Mouse (Mus musculus): ENCODE measurements at regions not wholly inside any gene's neighbourhood (a gene's known extent, or its start where the extent isn't known, plus 50 kb on each side); places are given as distances from the start of the nearest gene placed in this dataset.

GRCm38 (mm10) chr3:128570551-128570950 lies 629.1 kb upstream of the Pitx2 start:
- 96% methylated on average over 3 of the region's 3 CpGs for WGBS
- no peak for DNase-seq (ENCODE audit: extremely low spot score, low spot score)
- Histone ChIP-seq H3K36me3 (replicated peaks) (no peaks in the 10 kb centered on the region), H3K4me1 (no peaks in the 10 kb centered on the region), H3K27me3 (ENCODE audit: poor library complexity, severe bottlenecking) (no peaks in the 10 kb centered on the region), H3K4me3 (no peak overlapping the region), H3K9me3 (no peaks in the 10 kb centered on the region), H3K27ac (no peak overlapping the region)

GRCm38 (mm10) chr3:128565386-128565785 lies 634.3 kb upstream of the Pitx2 start:
- no peak overlapping the region for H3K4me3 ChIP-seq
- no peak overlapping the region for H3K27ac ChIP-seq
- H3K4me1 ChIP-seq = no peaks in the 10 kb centered on the region
- no peaks in the 10 kb centered on the region for H3K9me3 ChIP-seq
- H3K36me3 ChIP-seq (replicated peaks) = no peaks in the 10 kb centered on the region
- 83% methylated on average over 8 of the region's 8 CpGs for WGBS
- no peak for DNase-seq (ENCODE audit: extremely low spot score, low spot score)
- H3K27me3 ChIP-seq (ENCODE audit: poor library complexity, severe bottlenecking) = no peaks in the 10 kb centered on the region

GRCm38 (mm10) chr3:128546416-128547327 lies 650.5 kb upstream of the Fam241a start:
- Histone ChIP-seq H3K9me3 (no peaks in the 10 kb centered on the region), H3K36me3 (replicated peaks) (no peaks in the 10 kb centered on the region), H3K27me3 (ENCODE audit: poor library complexity, severe bottlenecking) (no peaks in the 10 kb centered on the region), H3K27ac (peak overlapping the region; percentile 44; the same call in 1 of the 2 replicates), H3K4me1 (peaks cover 10% of the 10 kb centered on the region), H3K4me3 (no peak overlapping the region)
- 75% methylated on average over 9 of the region's 9 CpGs for WGBS
- DNase-seq (ENCODE audit: extremely low spot score, low spot score) = no peak

GRCm38 (mm10) chr3:128525427-128525826 lies 629.3 kb upstream of the Fam241a start:
- H3K4me1 ChIP-seq = no peaks in the 10 kb centered on the region
- no peak for DNase-seq (ENCODE audit: extremely low spot score, low spot score)
- no peak overlapping the region for H3K27ac ChIP-seq
- H3K27me3 ChIP-seq (ENCODE audit: poor library complexity, severe bottlenecking) = no peaks in the 10 kb centered on the region
- no peaks in the 10 kb centered on the region for H3K36me3 ChIP-seq (replicated peaks)
- H3K4me3 ChIP-seq = no peak overlapping the region
- no peaks in the 10 kb centered on the region for H3K9me3 ChIP-seq
- WGBS = 94% methylated on average over 4 of the region's 4 CpGs

GRCm38 (mm10) chr3:128520671-128521103 lies 624.6 kb upstream of the Fam241a start:
- H3K27ac ChIP-seq = no peak overlapping the region
- WGBS = 82% methylated on average over 7 of the region's 7 CpGs
- H3K27me3 ChIP-seq (ENCODE audit: poor library complexity, severe bottlenecking) = no peaks in the 10 kb centered on the region
- H3K36me3 ChIP-seq (replicated peaks) = no peaks in the 10 kb centered on the region
- peaks cover 5% of the 10 kb centered on the region; the same call in 1 of the 2 replicates for H3K4me1 ChIP-seq
- no peaks in the 10 kb centered on the region for H3K9me3 ChIP-seq
- no peak for DNase-seq (ENCODE audit: extremely low spot score, low spot score)
- H3K4me3 ChIP-seq = no peak overlapping the region

- no peak overlapping the region for H3K27ac ChIP-seq
- no peak for DNase-seq (ENCODE audit: extremely low spot score, low spot score)
- no peaks in the 10 kb centered on the region for H3K27me3 ChIP-seq (ENCODE audit: poor library complexity, severe bottlenecking)
- H3K4me3 ChIP-seq = no peak overlapping the region
- 73% methylated on average over 6 of the region's 6 CpGs for WGBS
- peaks cover 5% of the 10 kb centered on the region; the same call in 1 of the 2 replicates for H3K4me1 ChIP-seq
- H3K36me3 ChIP-seq (replicated peaks) = no peaks in the 10 kb centered on the region
- H3K9me3 ChIP-seq = no peaks in the 10 kb centered on the region
These were observed 623.8 kb upstream of the Fam241a start for GRCm38 (mm10) chr3:128519913-128520316.

GRCm38 (mm10) chr3:128518806-128519205 lies 622.7 kb upstream of the Fam241a start:
- Histone ChIP-seq H3K27me3 (ENCODE audit: poor library complexity, severe bottlenecking) (no peaks in the 10 kb centered on the region), H3K9me3 (no peaks in the 10 kb centered on the region), H3K36me3 (replicated peaks) (no peaks in the 10 kb centered on the region), H3K4me3 (no peak overlapping the region), H3K27ac (no peak overlapping the region), H3K4me1 (peaks cover 5% of the 10 kb centered on the region; the same call in 1 of the 2 replicates)
- DNase-seq (ENCODE audit: extremely low spot score, low spot score) = no peak
- 90% methylated on average over 4 of the region's 4 CpGs for WGBS

GRCm38 (mm10) chr3:128471111-128471510 lies 575.0 kb upstream of the Fam241a start:
- Histone ChIP-seq H3K27me3 (ENCODE audit: poor library complexity, severe bottlenecking) (no peaks in the 10 kb centered on the region), H3K27ac (no peak overlapping the region), H3K4me3 (no peak overlapping the region), H3K36me3 (replicated peaks) (no peaks in the 10 kb centered on the region), H3K4me1 (no peaks in the 10 kb centered on the region), H3K9me3 (no peaks in the 10 kb centered on the region)
- DNase-seq (ENCODE audit: extremely low spot score, low spot score) = no peak
- WGBS = 61% methylated on average over 3 of the region's 3 CpGs

- DNase-seq (ENCODE audit: extremely low spot score, low spot score) = no peak
- H3K4me3 ChIP-seq = no peak overlapping the region
- H3K27me3 ChIP-seq (ENCODE audit: poor library complexity, severe bottlenecking) = no peaks in the 10 kb centered on the region
- no peaks in the 10 kb centered on the region for H3K36me3 ChIP-seq (replicated peaks)
- H3K27ac ChIP-seq = no peak overlapping the region
- peaks cover 9% of the 10 kb centered on the region for H3K4me1 ChIP-seq
- no peaks in the 10 kb centered on the region for H3K9me3 ChIP-seq
These were observed 533.6 kb upstream of the Fam241a start for GRCm38 (mm10) chr3:128429706-128430105.

- no peak for DNase-seq (ENCODE audit: extremely low spot score, low spot score)
- Histone ChIP-seq H3K27me3 (ENCODE audit: poor library complexity, severe bottlenecking) (no peaks in the 10 kb centered on the region), H3K4me3 (no peak overlapping the region), H3K4me1 (peaks cover 6% of the 10 kb centered on the region), H3K36me3 (replicated peaks) (no peaks in the 10 kb centered on the region), H3K27ac (no peak overlapping the region), H3K9me3 (no peaks in the 10 kb centered on the region)
- 91% methylated on average over 2 of the region's 2 CpGs for WGBS
These were observed 519.4 kb upstream of the Fam241a start for GRCm38 (mm10) chr3:128415568-128415967.

GRCm38 (mm10) chr3:128413481-128413880 lies 517.4 kb upstream of the Fam241a start:
- WGBS = 80% methylated on average over 1 of the region's 1 CpGs
- H3K36me3 ChIP-seq (replicated peaks) = no peaks in the 10 kb centered on the region
- H3K4me1 ChIP-seq = peaks cover 6% of the 10 kb centered on the region
- H3K4me3 ChIP-seq = no peak overlapping the region
- no peak overlapping the region for H3K27ac ChIP-seq
- DNase-seq (ENCODE audit: extremely low spot score, low spot score) = no peak
- H3K27me3 ChIP-seq (ENCODE audit: poor library complexity, severe bottlenecking) = no peaks in the 10 kb centered on the region
- H3K9me3 ChIP-seq = no peaks in the 10 kb centered on the region

GRCm38 (mm10) chr3:128412157-128412556 lies 516.0 kb upstream of the Fam241a start:
- H3K36me3 ChIP-seq (replicated peaks) = no peaks in the 10 kb centered on the region
- H3K4me3 ChIP-seq = no peak overlapping the region
- peaks cover 6% of the 10 kb centered on the region for H3K4me1 ChIP-seq
- DNase-seq (ENCODE audit: extremely low spot score, low spot score) = no peak
- H3K27me3 ChIP-seq (ENCODE audit: poor library complexity, severe bottlenecking) = no peaks in the 10 kb centered on the region
- no peaks in the 10 kb centered on the region for H3K9me3 ChIP-seq
- no peak overlapping the region for H3K27ac ChIP-seq

- DNase-seq (ENCODE audit: extremely low spot score, low spot score) = no peak
- H3K27me3 ChIP-seq (ENCODE audit: poor library complexity, severe bottlenecking) = no peaks in the 10 kb centered on the region
- WGBS = 81% methylated on average over 3 of the region's 3 CpGs
- H3K9me3 ChIP-seq = no peaks in the 10 kb centered on the region
- H3K36me3 ChIP-seq (replicated peaks) = no peaks in the 10 kb centered on the region
- H3K4me3 ChIP-seq = no peak overlapping the region
- H3K27ac ChIP-seq = no peak overlapping the region
- no peaks in the 10 kb centered on the region for H3K4me1 ChIP-seq
These were observed 498.7 kb upstream of the Fam241a start for GRCm38 (mm10) chr3:128394805-128395204.
